Mouse (Mus musculus): Measurements from ENCODE around the gene Olfr1537. TPM values are rescaled to one million over a fixed set of nuclear protein-coding genes. Genes with fewer than 3 reads are reported as not detected.

Olfr1537 gene
- polyA plus RNA-seq (2012; rRNA removed), result not detected in 2 replicates

GRCm38 (mm10) chr9:39249894-39250293 is at the start of gene Olfr1537:
Gene Olfr1537, minus strand, starts transcription at chr9:39249994.

GRCm38 (mm10) chr9:39276718-39277117 is 26.9 kb upstream of the Olfr1537 start, which contains the start of gene Olfr945:
Gene Olfr945, minus strand, starts transcription at chr9:39276818.

GRCm38 (mm10) chr9:39201620-39202019 is 48.2 kb downstream of the Olfr1537 start, which contains the start of gene Olfr944:
Gene Olfr944, plus strand, starts transcription at chr9:39201920.

Other genes starting within 250 kb of the Olfr1537 start
- gene Olfr146, start 226.6 kb downstream of the Olfr1537 start, polyA plus RNA-seq (2012; rRNA removed), result not detected in 2 replicates
- not detected in 2 replicates for gene Olfr937, start 185.0 kb downstream of the Olfr1537 start, polyA plus RNA-seq (2012; rRNA removed)
- gene Olfr938, start 171.1 kb downstream of the Olfr1537 start, polyA plus RNA-seq (2012; rRNA removed), result not detected in 2 replicates
- not detected in 2 replicates for gene Olfr27, start 121.9 kb downstream of the Olfr1537 start, polyA plus RNA-seq (2012; rRNA removed)
- not detected in 2 replicates for gene Olfr943, start 83.7 kb downstream of the Olfr1537 start, polyA plus RNA-seq (2012; rRNA removed)
- not detected in 2 replicates for gene Olfr944, start 48.1 kb downstream of the Olfr1537 start, polyA plus RNA-seq (2012; rRNA removed)
- not detected in 2 replicates for gene Olfr945, start 26.8 kb upstream of the Olfr1537 start, polyA plus RNA-seq (2012; rRNA removed)
- gene Olfr948, start 76.1 kb upstream of the Olfr1537 start, polyA plus RNA-seq (2012; rRNA removed), result not detected in 2 replicates
- not detected in 2 replicates for gene Olfr951, start 137.4 kb upstream of the Olfr1537 start, polyA plus RNA-seq (2012; rRNA removed)
- not detected in 2 replicates for gene Olfr952, start 177.2 kb upstream of the Olfr1537 start, polyA plus RNA-seq (2012; rRNA removed)
- not detected in 2 replicates for gene Olfr954, start 206.7 kb upstream of the Olfr1537 start, polyA plus RNA-seq (2012; rRNA removed)
- not detected in 2 replicates for gene Olfr955, start 221.9 kb upstream of the Olfr1537 start, polyA plus RNA-seq (2012; rRNA removed)
- gene Olfr44, start 244.0 kb upstream of the Olfr1537 start, polyA plus RNA-seq (2012; rRNA removed), result not detected in 2 replicates